Mouse (Mus musculus): ENCODE results near the gene Ephb1. TPM values are rescaled to one million over a fixed set of nuclear protein-coding genes. Genes with fewer than 3 reads are reported as not detected.

Ephb1 gene
- total RNA-seq, 2 experiments from 2014 or later = 29.6 to 32.5 TPM

GRCm38 (mm10) chr9:102353636-102354491 lies 629 bp downstream of the Ephb1 start:
- DNase-seq (ENCODE audit: low spot score in 2 of 2) = peak; percentile 61 to 64
- intact Hi-C loops (cut with DNase I) = loop anchor here (1.0 to 10.0 kb wide), 7 partner anchors 87 to 1169 kb away; no protein-coding TSS in a partner anchor

- intact Hi-C loops (cut with DNase I) = loop anchor here (5.0 to 10.0 kb wide), 5 partner anchors 86 to 1168 kb away; no protein-coding TSS in a partner anchor
- peak; percentile 45 to 54 for DNase-seq (ENCODE audit: low spot score in 2 of 2)
These were observed 1.3 kb downstream of the Ephb1 start for GRCm38 (mm10) chr9:102353056-102353635.

- peak in 1 of 2 experiments; percentile 28 for DNase-seq (ENCODE audit: low spot score in 2 of 2)
- intact Hi-C loops (cut with DNase I) = loop anchor here (5.0 to 10.0 kb wide), 5 partner anchors 85 to 1168 kb away; no protein-coding TSS in a partner anchor
These were observed 2.1 kb downstream of the Ephb1 start for GRCm38 (mm10) chr9:102352186-102353055.

GRCm38 (mm10) chr9:102351721-102352120 lies 2.8 kb downstream of the Ephb1 start:
- peak in 1 of 2 experiments; percentile 48 for DNase-seq (ENCODE audit: low spot score in 2 of 2)
- intact Hi-C loops (cut with DNase I) = loop anchor here (5.0 to 10.0 kb wide), 5 partner anchors 84 to 1167 kb away; no protein-coding TSS in a partner anchor

- no peak for DNase-seq (ENCODE audit: low spot score in 2 of 2)
- intact Hi-C loops (cut with DNase I) = loop anchor here (5.0 to 10.0 kb wide), 5 partner anchors 84 to 1166 kb away; no protein-coding TSS in a partner anchor
These were observed 3.3 kb downstream of the Ephb1 start for GRCm38 (mm10) chr9:102351221-102351620.

GRCm38 (mm10) chr9:102350696-102351095 lies 3.8 kb downstream of the Ephb1 start:
- no peak for DNase-seq (ENCODE audit: low spot score in 2 of 2)
- intact Hi-C loops (cut with DNase I) = loop anchor here (5.0 to 10.0 kb wide), 5 partner anchors 83 to 1166 kb away; no protein-coding TSS in a partner anchor

- intact Hi-C loops (cut with DNase I) = loop anchor here (5.0 to 10.0 kb wide), 5 partner anchors 83 to 1165 kb away; no protein-coding TSS in a partner anchor
- no peak for DNase-seq (ENCODE audit: low spot score in 2 of 2)
These were observed 4.4 kb downstream of the Ephb1 start for GRCm38 (mm10) chr9:102350076-102350475.

GRCm38 (mm10) chr9:102346801-102347200 lies 7.7 kb downstream of the Ephb1 start:
- intact Hi-C loops (cut with DNase I) = no loop called here
- DNase-seq (ENCODE audit: low spot score in 2 of 2) = no peak

GRCm38 (mm10) chr9:102345474-102345873 lies 9.0 kb downstream of the Ephb1 start:
- intact Hi-C loops (cut with DNase I) = no loop called here
- DNase-seq (ENCODE audit: low spot score in 2 of 2) = no peak

GRCm38 (mm10) chr9:102345047-102345446 lies 9.4 kb downstream of the Ephb1 start:
- DNase-seq (ENCODE audit: low spot score in 2 of 2) = no peak
- intact Hi-C loops (cut with DNase I) = no loop called here

- intact Hi-C loops (cut with DNase I) = no loop called here
- no peak for DNase-seq (ENCODE audit: low spot score in 2 of 2)
These were observed 10.2 kb downstream of the Ephb1 start for GRCm38 (mm10) chr9:102344086-102344930.

- intact Hi-C loops (cut with DNase I) = no loop called here
- DNase-seq (ENCODE audit: low spot score in 2 of 2) = no peak
These were observed 11.4 kb downstream of the Ephb1 start for GRCm38 (mm10) chr9:102343061-102343460.

- intact Hi-C loops (cut with DNase I) = no loop called here
- DNase-seq (ENCODE audit: low spot score in 2 of 2) = no peak
These were observed 12.5 kb downstream of the Ephb1 start for GRCm38 (mm10) chr9:102342026-102342425.

- intact Hi-C loops (cut with DNase I) = no loop called here
- DNase-seq (ENCODE audit: low spot score in 2 of 2) = no peak
These were observed 13.7 kb downstream of the Ephb1 start for GRCm38 (mm10) chr9:102340768-102341167.

- no peak for DNase-seq (ENCODE audit: low spot score in 2 of 2)
- intact Hi-C loops (cut with DNase I) = no loop called here
These were observed 18.8 kb downstream of the Ephb1 start for GRCm38 (mm10) chr9:102335571-102336282.

- DNase-seq (ENCODE audit: low spot score in 2 of 2) = no peak
- intact Hi-C loops (cut with DNase I) = no loop called here
These were observed 24.0 kb downstream of the Ephb1 start for GRCm38 (mm10) chr9:102330266-102331060.

GRCm38 (mm10) chr9:102327625-102328150 lies 26.8 kb downstream of the Ephb1 start:
- DNase-seq (ENCODE audit: low spot score in 2 of 2) = no peak
- intact Hi-C loops (cut with DNase I) = no loop called here

Measured in left cerebral cortex, postnatal 36 days (tissue).